Mouse (Mus musculus) limb, embryonic 14.5 days (tissue): ENCODE data around the gene Dexi. TPM values are rescaled to one million over a fixed set of nuclear protein-coding genes. Genes with fewer than 3 reads are reported as not detected.

Experiments
- ATAC-seq: fragments of 200-750 bp; cut with Nextera tagmentation; 2 replicates; pipeline ENCODE4 v1.8.0; 2017; ENCODE audit warnings: low read depth, moderate number of reproducible peaks, moderate TSS enrichment; ENCODE audit not compliant: low FRiP score
- DNase-seq: peaks from one replicate; pipeline ENCODE4 v3.0.0-alpha.2; 2015; ENCODE audit warnings: low spot score
- H3K27ac ChIP-seq: fragments of 300-500 bp; sonication (generic); replicated peaks from 2 replicates; pipeline ENCODE4 v1.5.1; 2014; ENCODE audit warnings: low read depth, mild to moderate bottlenecking, low read length, moderate library complexity, mixed read lengths
- H3K27me3 ChIP-seq: fragments of 300-500 bp; sonication (generic); 2 replicates; pipeline ENCODE4 v1.6.1; 2014; ENCODE audit warnings: low read length, mixed read lengths; ENCODE audit not compliant: control insufficient read depth, insufficient read depth
- H3K36me3 ChIP-seq: fragments of 300-500 bp; sonication (generic); 2 replicates; pipeline ENCODE4 v1.6.1; 2014; ENCODE audit warnings: mild to moderate bottlenecking, low read length, moderate library complexity, mixed read lengths; ENCODE audit not compliant: control insufficient read depth, insufficient read depth
- H3K4me1 ChIP-seq: fragments of 300-500 bp; sonication (generic); 2 replicates; pipeline ENCODE4 v1.6.1; 2014; ENCODE audit warnings: antibody characterized with exemption, low read length, mixed read lengths; ENCODE audit not compliant: control insufficient read depth, insufficient read depth
- H3K4me2 ChIP-seq: fragments of 300-500 bp; sonication (generic); replicated peaks from 2 replicates; pipeline ENCODE4 v1.6.1; 2014; ENCODE audit warnings: low read depth, mild to moderate bottlenecking, low read length, moderate library complexity; ENCODE audit not compliant: severe bottlenecking
- H3K4me3 ChIP-seq: fragments of 300-500 bp; sonication (generic); replicated peaks from 2 replicates; pipeline ENCODE4 v1.5.1; 2014; ENCODE audit warnings: low read length
- H3K9ac ChIP-seq: fragments of 300-500 bp; sonication (generic); 2 replicates; pipeline ENCODE4 v1.6.1; 2014; ENCODE audit warnings: mild to moderate bottlenecking, low read depth, low read length, moderate library complexity; ENCODE audit not compliant: severe bottlenecking
- H3K9me3 ChIP-seq: fragments of 300-500 bp; sonication (generic); 2 replicates; pipeline ENCODE4 v1.6.1; 2016; ENCODE audit warnings: low read length; ENCODE audit not compliant: control insufficient read depth
- POLR2A ChIP-seq: fragments of 200-500 bp; IDR thresholded peaks from 2 replicates; pipeline ENCODE4 v1.8.0; 2012; ENCODE audit warnings: inconsistent platforms, mild to moderate bottlenecking, moderate library complexity, borderline replicate concordance; ENCODE audit not compliant: insufficient read depth, insufficient read length; ENCODE audit errors: extremely low read depth
- WGBS: fragments of 180-500 bp; shearing (Covaris S2); extraction: QIAGEN DNeasy Blood & Tissue Kit; methylation state at CpG from one replicate; pipeline ENCODE4 v1.1.7; 2014; 5-methylcytosine and 5-hydroxymethylcytosine counted together
- polyA plus RNA-seq, 2 experiments: library from polyadenylated mRNA; depleted of rRNA in 1 of 2; stranded (reverse) in 1 of 2; unstranded in 1 of 2; fragments of >200 nt; fragmentation: Nextera tagmentation in 1 of 2; extraction: Ambion mirVana in 1 of 2; gene quantifications; 2 replicates each; pipeline versions ENCODE4 v1.2.1 to v1.2.3; 2012 to 2014

Dexi gene
- polyA plus RNA-seq, 2 experiments = 31.5 to 51.2 TPM

GRCm38 (mm10) chr16:10515953-10516572 lies 26.8 kb downstream of the Dexi start:
- no peak overlapping the region for H3K9ac ChIP-seq
- no peak for ATAC-seq
- WGBS = 80% methylated on average over 12 of the region's 12 CpGs

GRCm38 (mm10) chr16:10511134-10511520 lies 31.7 kb downstream of the Dexi start:
- DNase-seq = no peak
- no peak for TF ChIP-seq POLR2A
- no peak for ATAC-seq
- Histone ChIP-seq H3K27ac (no peak overlapping the region), H3K4me1 (no peaks in the 10 kb centered on the region), H3K27me3 (no peaks in the 10 kb centered on the region), H3K36me3 (no peaks in the 10 kb centered on the region), H3K4me3 (no peak overlapping the region), H3K4me2 (no peak overlapping the region), H3K9ac (no peak overlapping the region), H3K9me3 (no peaks in the 10 kb centered on the region)
- WGBS = 79% methylated on average over 12 of the region's 12 CpGs

More at GRCm38 (mm10) chr16:10515953-10516572, 26.8 kb downstream of the Dexi start:
- TF ChIP-seq POLR2A = no peak
- H3K27me3 ChIP-seq = no peaks in the 10 kb centered on the region
- H3K9me3 ChIP-seq = no peaks in the 10 kb centered on the region
- DNase-seq = no peak
- no peaks in the 10 kb centered on the region for H3K36me3 ChIP-seq
- H3K27ac ChIP-seq = no peak overlapping the region
- H3K4me1 ChIP-seq = no peaks in the 10 kb centered on the region
- H3K4me3 ChIP-seq = no peak overlapping the region
- no peak overlapping the region for H3K4me2 ChIP-seq

GRCm38 (mm10) chr16:10510477-10511133 lies 32.2 kb downstream of the Dexi start:
- no peak for DNase-seq
- 60% methylated on average over 14 of the region's 14 CpGs for WGBS
- H3K4me3 ChIP-seq = no peak overlapping the region
- ATAC-seq = no peak
- no peak overlapping the region for H3K9ac ChIP-seq
- H3K4me2 ChIP-seq = no peak overlapping the region
- no peaks in the 10 kb centered on the region for H3K27me3 ChIP-seq
- H3K36me3 ChIP-seq = no peaks in the 10 kb centered on the region
- H3K9me3 ChIP-seq = no peaks in the 10 kb centered on the region
- no peaks in the 10 kb centered on the region for H3K4me1 ChIP-seq
- no peak for TF ChIP-seq POLR2A
- H3K27ac ChIP-seq = no peak overlapping the region

- H3K27me3 ChIP-seq = no peaks in the 10 kb centered on the region
- 57% methylated on average over 6 of the region's 6 CpGs for WGBS
- H3K4me2 ChIP-seq = no peak overlapping the region
- no peaks in the 10 kb centered on the region for H3K36me3 ChIP-seq
- DNase-seq (no peak), ATAC-seq (no peak)
- H3K9me3 ChIP-seq = no peaks in the 10 kb centered on the region
- H3K4me3 ChIP-seq = no peak overlapping the region
- H3K27ac ChIP-seq = no peak overlapping the region
- no peak for TF ChIP-seq POLR2A
- H3K4me1 ChIP-seq = no peaks in the 10 kb centered on the region
- H3K9ac ChIP-seq = no peak overlapping the region
These were observed 34.2 kb downstream of the Dexi start for GRCm38 (mm10) chr16:10508691-10509090.

GRCm38 (mm10) chr16:10507445-10507844 lies 35.4 kb downstream of the Dexi start:
- H3K36me3 ChIP-seq = no peaks in the 10 kb centered on the region
- no peak for DNase-seq
- WGBS = 56% methylated on average over 4 of the region's 4 CpGs
- H3K4me2 ChIP-seq = no peak overlapping the region
- no peaks in the 10 kb centered on the region for H3K27me3 ChIP-seq
- ATAC-seq = no peak
- no peaks in the 10 kb centered on the region for H3K9me3 ChIP-seq
- H3K9ac ChIP-seq = no peak overlapping the region
- TF ChIP-seq POLR2A = no peak
- no peak overlapping the region for H3K4me3 ChIP-seq
- H3K27ac ChIP-seq = no peak overlapping the region
- H3K4me1 ChIP-seq = no peaks in the 10 kb centered on the region
